Mouse (Mus musculus): ENCODE data around the gene Mta3. TPM values are rescaled to one million over a fixed set of nuclear protein-coding genes. Genes with fewer than 3 reads are reported as not detected.

The Mta3 gene
- polyA plus RNA-seq, 1 experiment: 40.1 TPM

DNA sequence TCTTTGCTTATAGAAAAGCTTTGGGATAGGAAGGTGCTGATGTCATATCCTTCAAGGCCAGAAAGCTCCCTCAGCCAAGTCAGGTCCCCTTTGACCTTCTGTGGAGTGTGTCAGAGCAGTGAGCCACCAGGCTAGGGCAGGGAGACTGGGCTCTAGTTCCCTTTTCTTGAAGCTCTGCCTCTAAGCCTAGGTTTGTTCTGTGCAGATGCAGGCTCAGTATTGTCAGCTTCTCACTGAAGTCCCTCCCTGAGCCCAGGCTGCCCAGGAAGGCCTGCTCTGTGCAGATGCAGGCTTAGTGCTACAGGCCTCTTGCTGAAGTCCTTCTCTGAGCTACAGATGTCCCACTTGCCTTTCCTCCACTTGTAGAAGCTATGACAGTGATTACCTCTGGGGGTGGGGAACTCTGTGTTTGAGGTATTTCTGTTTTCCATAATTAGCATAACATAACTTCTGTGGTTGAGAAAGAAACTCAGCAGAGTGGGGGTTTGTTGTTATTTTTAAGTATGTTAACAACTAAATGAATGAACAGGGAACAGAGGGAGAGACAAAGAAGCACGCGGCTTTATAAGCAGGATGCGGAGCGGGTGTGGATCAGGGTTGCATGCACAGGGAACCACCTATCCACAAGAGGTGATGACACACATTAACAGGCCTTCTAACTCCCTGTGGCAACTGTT is 124.8 kb downstream of the Mta3 start:
- peak overlapping the region; percentile 15; the same call in 1 of the 2 replicates for H3K27ac ChIP-seq (ENCODE audit: insufficient read depth, low read depth, low read length)
- H3K4me1 ChIP-seq (ENCODE audit: control insufficient read depth, insufficient read depth, insufficient read length, low read length): peaks cover 6% of the 10 kb centered on the region; the same call in 1 of the 2 replicates
- WGBS: 94% methylated on average over 4 of the region's 4 CpGs
- TF ChIP-seq POLR2A (IDR thresholded peaks at IDR 0.05; ENCODE audit: low read depth, low read length): no peak
- TF ChIP-seq CTCF (IDR thresholded peaks at IDR 0.05; ENCODE audit: extremely low read depth, insufficient read length, insufficient replicate concordance, low read depth, low read length): no peak
- no peaks in the 10 kb centered on the region for H3K27me3 ChIP-seq (ENCODE audit: control insufficient read depth, insufficient read depth, low read length)
- no peaks in the 10 kb centered on the region for H3K36me3 ChIP-seq (ENCODE audit: control insufficient read depth, insufficient read depth, low read length)
- no peak overlapping the region for H3K4me3 ChIP-seq (ENCODE audit: low read depth, low read length)

DNA sequence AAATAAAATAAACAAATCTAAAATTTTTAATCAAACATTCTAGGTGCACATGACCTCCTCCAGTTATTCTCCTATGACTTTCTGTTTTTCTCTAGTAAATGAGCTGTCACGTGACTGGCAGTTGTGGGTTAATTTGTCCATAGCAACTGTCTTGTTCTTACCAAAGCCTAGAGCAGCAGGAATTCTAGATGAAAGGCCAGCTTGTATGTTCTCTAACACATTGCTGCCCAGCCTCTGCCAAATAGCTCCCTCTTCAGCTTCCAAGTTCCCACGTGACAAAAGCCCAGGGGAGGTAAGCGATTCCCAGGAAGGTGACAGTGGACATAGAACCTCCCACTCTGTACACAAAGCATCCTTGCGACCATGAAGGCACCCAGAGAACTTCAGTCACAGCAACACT is 128.2 kb downstream of the Mta3 start:
- TF ChIP-seq CTCF (IDR thresholded peaks at IDR 0.05; ENCODE audit: extremely low read depth, insufficient read length, insufficient replicate concordance, low read depth, low read length) (no peak), POLR2A (IDR thresholded peaks at IDR 0.05; ENCODE audit: low read depth, low read length) (no peak)
- no peak overlapping the region for H3K4me3 ChIP-seq (ENCODE audit: low read depth, low read length)
- 42% methylated on average over 4 of the region's 4 CpGs for WGBS
- no peak overlapping the region for H3K27ac ChIP-seq (ENCODE audit: insufficient read depth, low read depth, low read length)
- peaks cover 6% of the 10 kb centered on the region; the same call in 1 of the 2 replicates for H3K4me1 ChIP-seq (ENCODE audit: control insufficient read depth, insufficient read depth, insufficient read length, low read length)
- no peaks in the 10 kb centered on the region for H3K36me3 ChIP-seq (ENCODE audit: control insufficient read depth, insufficient read depth, low read length)
- H3K27me3 ChIP-seq (ENCODE audit: control insufficient read depth, insufficient read depth, low read length): no peaks in the 10 kb centered on the region

DNA sequence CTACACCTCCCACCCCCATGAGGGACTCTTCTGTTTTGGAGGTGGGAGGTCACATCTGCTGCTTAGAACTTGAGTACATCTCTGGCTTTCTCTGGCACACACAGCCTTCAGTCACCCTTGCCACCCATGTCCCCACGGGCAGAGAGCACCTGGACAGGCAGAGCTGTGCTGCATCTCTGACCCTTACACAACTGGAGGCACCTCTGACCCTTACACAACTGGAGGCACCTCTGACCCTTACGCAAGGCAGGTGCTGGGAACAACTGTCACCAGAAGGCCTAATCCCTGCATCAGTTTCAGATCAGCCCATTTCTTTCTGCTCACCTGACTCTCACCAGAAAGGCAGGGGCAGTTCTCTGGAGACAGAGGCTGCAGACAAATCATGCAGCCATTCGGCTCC is 130.1 kb downstream of the Mta3 start:
- Histone ChIP-seq H3K27me3 (ENCODE audit: control insufficient read depth, insufficient read depth, low read length) (no peaks in the 10 kb centered on the region), H3K36me3 (ENCODE audit: control insufficient read depth, insufficient read depth, low read length) (no peaks in the 10 kb centered on the region), H3K4me3 (ENCODE audit: low read depth, low read length) (no peak overlapping the region), H3K4me1 (ENCODE audit: control insufficient read depth, insufficient read depth, insufficient read length, low read length) (0 out of 2 replicates have a peak, but pooled peaks cover 4% of the 10 kb centered on the region), H3K27ac (ENCODE audit: insufficient read depth, low read depth, low read length) (no peak overlapping the region)
- WGBS: 72% methylated on average over 3 of the region's 3 CpGs
- TF ChIP-seq CTCF (IDR thresholded peaks at IDR 0.05; ENCODE audit: extremely low read depth, insufficient read length, insufficient replicate concordance, low read depth, low read length) (no peak), POLR2A (IDR thresholded peaks at IDR 0.05; ENCODE audit: low read depth, low read length) (no peak)

DNA sequence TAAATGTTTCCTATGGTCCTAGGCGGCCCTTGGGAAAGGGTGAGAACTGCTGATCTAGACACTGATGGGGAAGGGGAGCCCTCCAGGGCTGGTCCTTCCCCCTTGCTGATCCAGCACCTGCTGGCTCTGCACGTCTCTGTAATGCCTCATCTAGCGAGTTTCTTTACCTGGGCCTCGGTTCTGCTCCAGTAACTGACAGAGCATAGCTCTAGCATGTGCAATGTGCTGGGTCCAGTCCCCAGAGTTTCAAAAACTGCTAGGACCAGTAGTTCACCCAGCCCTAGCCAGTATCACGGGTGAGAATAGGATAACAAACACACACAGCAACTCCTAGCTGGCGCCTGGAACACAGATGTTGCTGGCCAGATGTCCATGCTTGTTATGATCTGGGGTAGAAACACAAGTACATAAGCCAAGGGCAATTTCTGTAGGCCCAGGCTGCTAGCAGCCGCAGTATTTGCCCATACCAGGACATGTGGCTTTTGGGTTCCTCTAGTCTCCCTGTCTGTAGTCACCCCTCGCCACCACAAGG is 131.8 kb downstream of the Mta3 start:
- 81% methylated on average over 8 of the region's 8 CpGs for WGBS
- no peak overlapping the region for H3K4me3 ChIP-seq (ENCODE audit: low read depth, low read length)
- H3K4me1 ChIP-seq (ENCODE audit: control insufficient read depth, insufficient read depth, insufficient read length, low read length): no peaks in the 10 kb centered on the region
- TF ChIP-seq POLR2A (IDR thresholded peaks at IDR 0.05; ENCODE audit: low read depth, low read length) (no peak), CTCF (IDR thresholded peaks at IDR 0.05; ENCODE audit: extremely low read depth, insufficient read length, insufficient replicate concordance, low read depth, low read length) (no peak)
- H3K27ac ChIP-seq (ENCODE audit: insufficient read depth, low read depth, low read length): no peak overlapping the region
- no peaks in the 10 kb centered on the region for H3K27me3 ChIP-seq (ENCODE audit: control insufficient read depth, insufficient read depth, low read length)
- H3K36me3 ChIP-seq (ENCODE audit: control insufficient read depth, insufficient read depth, low read length): no peaks in the 10 kb centered on the region

DNA sequence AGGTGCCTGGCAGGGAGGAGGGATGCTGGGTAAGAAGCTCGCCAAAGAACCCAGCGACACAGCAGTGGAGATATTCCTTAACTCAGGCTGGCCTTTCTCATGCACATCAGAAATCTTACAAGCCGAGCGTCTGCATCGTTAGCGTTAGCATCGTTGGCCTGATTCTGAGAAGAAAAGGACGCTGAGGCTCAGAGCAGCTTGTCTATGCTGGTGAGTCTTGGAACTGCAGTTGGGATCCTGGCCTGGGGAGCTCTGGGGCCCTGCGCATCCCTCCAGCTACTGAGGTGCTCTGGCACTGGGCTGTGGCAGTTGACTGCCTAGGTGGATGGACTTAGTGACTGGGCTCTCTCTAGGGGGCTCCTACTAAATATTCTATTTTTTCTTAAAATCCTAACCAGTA is 133.2 kb downstream of the Mta3 start:
- H3K27ac ChIP-seq (ENCODE audit: insufficient read depth, low read depth, low read length): no peak overlapping the region
- H3K36me3 ChIP-seq (ENCODE audit: control insufficient read depth, insufficient read depth, low read length): no peaks in the 10 kb centered on the region
- TF ChIP-seq POLR2A (IDR thresholded peaks at IDR 0.05; ENCODE audit: low read depth, low read length) (no peak), CTCF (IDR thresholded peaks at IDR 0.05; ENCODE audit: extremely low read depth, insufficient read length, insufficient replicate concordance, low read depth, low read length) (0 out of 2 replicates have a peak, but pooled peaks have one; percentile 5)
- no peaks in the 10 kb centered on the region for H3K4me1 ChIP-seq (ENCODE audit: control insufficient read depth, insufficient read depth, insufficient read length, low read length)
- no peak overlapping the region for H3K4me3 ChIP-seq (ENCODE audit: low read depth, low read length)
- H3K27me3 ChIP-seq (ENCODE audit: control insufficient read depth, insufficient read depth, low read length): no peaks in the 10 kb centered on the region
- 69% methylated on average over 9 of the region's 9 CpGs for WGBS

DNA sequence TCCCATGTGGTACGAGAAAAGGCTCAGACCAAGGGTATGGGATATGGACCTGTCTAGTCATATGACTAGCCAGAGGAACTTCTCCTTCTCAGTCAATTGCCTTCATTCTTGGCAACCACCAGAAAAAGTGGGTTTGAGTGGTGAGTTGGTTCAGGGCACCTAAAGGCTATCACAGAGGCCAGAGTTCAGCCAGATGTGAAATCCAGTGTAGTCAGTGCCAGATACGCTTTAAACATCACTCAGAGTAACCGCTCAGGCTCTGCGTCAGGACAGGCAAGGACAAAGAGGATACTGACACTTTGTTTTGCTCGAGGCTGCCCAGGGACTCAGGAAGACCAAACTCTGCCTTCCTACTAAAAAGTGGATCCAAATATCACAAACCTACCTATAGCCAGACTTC is 135.0 kb downstream of the Mta3 start:
- Histone ChIP-seq H3K4me1 (ENCODE audit: control insufficient read depth, insufficient read depth, insufficient read length, low read length) (no peaks in the 10 kb centered on the region), H3K36me3 (ENCODE audit: control insufficient read depth, insufficient read depth, low read length) (no peaks in the 10 kb centered on the region), H3K27ac (ENCODE audit: insufficient read depth, low read depth, low read length) (no peak overlapping the region), H3K4me3 (ENCODE audit: low read depth, low read length) (no peak overlapping the region), H3K27me3 (ENCODE audit: control insufficient read depth, insufficient read depth, low read length) (no peaks in the 10 kb centered on the region)
- TF ChIP-seq POLR2A (IDR thresholded peaks at IDR 0.05; ENCODE audit: low read depth, low read length) (no peak), CTCF (IDR thresholded peaks at IDR 0.05; ENCODE audit: extremely low read depth, insufficient read length, insufficient replicate concordance, low read depth, low read length) (no peak)
- WGBS: 89% methylated on average over 5 of the region's 5 CpGs

DNA sequence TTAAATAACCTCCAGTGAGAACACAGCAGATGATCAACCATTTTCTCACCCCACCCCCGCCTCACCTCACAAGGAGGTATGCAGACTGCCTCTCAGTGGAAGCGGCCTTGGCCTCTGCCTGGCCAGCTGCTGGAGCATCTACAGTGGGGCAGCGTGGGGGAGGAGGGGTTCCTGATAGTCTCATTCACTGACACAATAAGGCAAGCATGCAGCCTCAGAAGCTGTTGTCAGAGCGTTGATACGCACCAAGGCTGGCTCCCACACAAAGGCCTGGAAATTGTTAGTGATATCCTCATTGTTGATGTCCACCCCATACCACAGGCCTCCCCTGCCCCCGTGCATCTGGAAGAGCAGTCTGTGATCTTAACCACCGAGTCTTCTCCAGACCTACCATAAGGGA is 137.8 kb downstream of the Mta3 start:
- 80% methylated on average over 7 of the region's 7 CpGs for WGBS
- H3K4me1 ChIP-seq (ENCODE audit: control insufficient read depth, insufficient read depth, insufficient read length, low read length): peaks cover 16% of the 10 kb centered on the region; the same call in 1 of the 2 replicates
- no peaks in the 10 kb centered on the region for H3K27me3 ChIP-seq (ENCODE audit: control insufficient read depth, insufficient read depth, low read length)
- H3K4me3 ChIP-seq (ENCODE audit: low read depth, low read length): no peak overlapping the region
- TF ChIP-seq CTCF (IDR thresholded peaks at IDR 0.05; ENCODE audit: extremely low read depth, insufficient read length, insufficient replicate concordance, low read depth, low read length) (no peak), POLR2A (IDR thresholded peaks at IDR 0.05; ENCODE audit: low read depth, low read length) (no peak)
- H3K27ac ChIP-seq (ENCODE audit: insufficient read depth, low read depth, low read length): no peak overlapping the region
- H3K36me3 ChIP-seq (ENCODE audit: control insufficient read depth, insufficient read depth, low read length): no peaks in the 10 kb centered on the region
